16 mouse cellular contexts compared by ENCODE assay signal in the genomic region with DNA sequence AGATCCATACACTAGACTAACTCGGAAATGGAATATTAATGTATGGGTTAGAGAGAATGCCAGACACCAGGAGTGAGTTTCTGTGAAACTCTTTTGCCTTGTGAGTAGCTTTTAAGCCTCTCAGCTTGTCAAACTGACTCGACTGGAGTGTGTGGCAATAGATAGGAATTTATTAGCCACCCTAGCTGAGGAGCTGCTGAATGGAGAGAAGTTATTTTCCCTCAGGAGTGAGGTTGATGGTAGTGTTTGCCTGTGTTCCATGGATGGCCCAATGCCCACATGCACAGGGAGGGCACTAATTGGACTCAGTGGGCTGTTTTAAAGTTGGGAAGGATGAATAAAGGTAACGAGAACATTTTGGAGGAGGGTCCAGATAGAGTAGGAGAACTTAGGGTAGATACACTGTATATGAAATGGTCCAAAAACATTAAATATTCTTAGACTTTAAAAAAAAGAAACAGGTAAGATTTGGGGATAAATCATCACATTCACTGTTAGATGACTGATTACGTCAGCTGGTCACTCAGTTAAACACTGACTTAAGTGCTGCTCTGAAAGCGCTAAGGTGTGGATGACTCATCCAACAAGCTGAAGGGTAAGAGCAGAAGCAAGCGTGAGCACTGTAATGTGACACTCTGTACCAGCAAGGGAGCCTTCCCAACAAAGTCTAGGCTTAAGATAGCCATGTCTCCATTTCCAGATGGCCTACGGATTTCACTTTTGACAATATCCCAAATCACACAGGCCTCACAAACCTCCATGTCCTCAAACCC.
DNase-seq lines count a peak whose midpoint lies in the region; ATAC-seq and TF ChIP-seq lines count a peak whose summit lies in the region.
"Had no signal": no experiment of that assay in that cellular context is flagged by ENCODE, and none has a peak within 500 bp of the region (broad histone marks: within the 10 kb centered on the region; RNA-seq: fewer than 3 reads in every experiment).

No protein-coding gene starts in this region.

- H3K4me1 ChIP-seq in embryonic facial prominence, embryonic 14.5 days (ENCODE audit: control insufficient read depth, insufficient read depth, low read length): no peaks in the 10 kb centered on the region
- H3K4me1 ChIP-seq in embryonic facial prominence, embryonic 10.5 days: no peaks in the 10 kb centered on the region
- no peaks in the 10 kb centered on the region for H3K4me1 ChIP-seq in midbrain, embryonic 11.5 days (ENCODE audit: control insufficient read depth, insufficient read depth, low read length)
- no peaks in the 10 kb centered on the region; the same call in 1 of the 2 replicates for H3K4me1 ChIP-seq in midbrain, postnatal 0 days (ENCODE audit: insufficient read depth, low read length)
- H3K4me1 ChIP-seq: hindbrain, embryonic 12.5 days had no signal

- no peak for DNase-seq in embryonic facial prominence, embryonic 14.5 days (ENCODE audit: low spot score)
- no peak for DNase-seq in embryonic facial prominence, embryonic 10.5 days (ENCODE audit: low spot score)
- DNase-seq in midbrain, embryonic 11.5 days (ENCODE audit: low spot score, missing footprints): peak; percentile 45
- DNase-seq in midbrain, postnatal 0 days (ENCODE audit: low spot score): no peak
- peak; percentile 19 for DNase-seq in fibroblast of lung, adult 2 months (ENCODE audit: low read depth)
- DNase-seq in heart, postnatal 4 days: no peak
- no peak for DNase-seq in spleen, postnatal 36 days (ENCODE audit: low spot score in 2 of 2)
- DNase-seq: cerebellum, adult 11-12 months; gastrocnemius, postnatal 25 days; kidney, adult 18-20 months; right cerebral cortex, adult 18-20 months; thymus, postnatal 14 days had no signal

- H3K36me3 ChIP-seq in embryonic facial prominence, embryonic 14.5 days (ENCODE audit: control insufficient read depth, insufficient read depth, low read length): no peaks in the 10 kb centered on the region
- no peaks in the 10 kb centered on the region for H3K36me3 ChIP-seq in embryonic facial prominence, embryonic 10.5 days (replicated peaks)
- no peaks in the 10 kb centered on the region for H3K36me3 ChIP-seq in midbrain, embryonic 11.5 days (ENCODE audit: control insufficient read depth, insufficient read depth, low read length)
- H3K36me3 ChIP-seq in midbrain, postnatal 0 days (ENCODE audit: insufficient read depth, low read length): no peaks in the 10 kb centered on the region
- H3K36me3 ChIP-seq: hindbrain, embryonic 12.5 days had no signal

- TF ChIP-seq CTCF in midbrain, postnatal 0 days (IDR thresholded peaks at IDR 0.05): no peak

- H3K9ac ChIP-seq in embryonic facial prominence, embryonic 14.5 days (ENCODE audit: low read depth, low read length): no peak overlapping the region
- H3K9ac ChIP-seq in midbrain, embryonic 11.5 days (ENCODE audit: low read length): no peak overlapping the region
- H3K9ac ChIP-seq in midbrain, postnatal 0 days (replicated peaks; ENCODE audit: low read length, poor library complexity, severe bottlenecking): no peak overlapping the region
- H3K9ac ChIP-seq: hindbrain, embryonic 12.5 days had no signal

- no peaks in the 10 kb centered on the region for H3K9me3 ChIP-seq in embryonic facial prominence, embryonic 14.5 days (ENCODE audit: control insufficient read depth, low read length)
- H3K9me3 ChIP-seq in embryonic facial prominence, embryonic 10.5 days: no peaks in the 10 kb centered on the region
- no peaks in the 10 kb centered on the region for H3K9me3 ChIP-seq in midbrain, embryonic 11.5 days (ENCODE audit: control insufficient read depth, low read length)
- no peaks in the 10 kb centered on the region for H3K9me3 ChIP-seq in midbrain, postnatal 0 days (ENCODE audit: low read length)
- H3K9me3 ChIP-seq: hindbrain, embryonic 12.5 days; megakaryocyte, embryonic 14.5 days had no signal

- H3K27ac ChIP-seq in embryonic facial prominence, embryonic 14.5 days (replicated peaks; ENCODE audit: low read depth, low read length): no peak overlapping the region
- H3K27ac ChIP-seq in embryonic facial prominence, embryonic 10.5 days (replicated peaks): no peak overlapping the region
- no peak overlapping the region for H3K27ac ChIP-seq in midbrain, embryonic 11.5 days (ENCODE audit: low read depth, low read length)
- no peak overlapping the region for H3K27ac ChIP-seq in midbrain, postnatal 0 days (ENCODE audit: low read depth, low read length)
- H3K27ac ChIP-seq: hindbrain, embryonic 12.5 days; layer of hippocampus, adult 2 months had no signal

- no peak overlapping the region for H3K4me2 ChIP-seq in embryonic facial prominence, embryonic 14.5 days (ENCODE audit: low read depth, low read length)
- H3K4me2 ChIP-seq in midbrain, embryonic 11.5 days: no peak overlapping the region
- H3K4me2 ChIP-seq in midbrain, postnatal 0 days (ENCODE audit: low read depth, low read length, poor library complexity, severe bottlenecking): no peak overlapping the region
- H3K4me2 ChIP-seq: hindbrain, embryonic 12.5 days had no signal

- no peak overlapping the region for H3K4me3 ChIP-seq in embryonic facial prominence, embryonic 14.5 days (ENCODE audit: low read depth, low read length)
- no peak overlapping the region for H3K4me3 ChIP-seq in embryonic facial prominence, embryonic 10.5 days
- no peak overlapping the region for H3K4me3 ChIP-seq in midbrain, embryonic 11.5 days (ENCODE audit: low read depth, low read length)
- no peak overlapping the region for H3K4me3 ChIP-seq in midbrain, postnatal 0 days (ENCODE audit: low read depth, low read length)
- H3K4me3 ChIP-seq: hindbrain, embryonic 12.5 days; layer of hippocampus, adult 2 months; megakaryocyte, embryonic 14.5 days had no signal

- no peaks in the 10 kb centered on the region for H3K27me3 ChIP-seq in embryonic facial prominence, embryonic 14.5 days (replicated peaks; ENCODE audit: control insufficient read depth, insufficient read depth, low read length)
- H3K27me3 ChIP-seq in embryonic facial prominence, embryonic 10.5 days (replicated peaks; ENCODE audit: low read depth, poor library complexity, severe bottlenecking): no peaks in the 10 kb centered on the region
- no peaks in the 10 kb centered on the region for H3K27me3 ChIP-seq in midbrain, embryonic 11.5 days (ENCODE audit: control insufficient read depth, insufficient read depth, low read length)
- no peaks in the 10 kb centered on the region for H3K27me3 ChIP-seq in midbrain, postnatal 0 days (ENCODE audit: insufficient read depth, low read length)
- H3K27me3 ChIP-seq: hindbrain, embryonic 12.5 days; megakaryocyte, embryonic 14.5 days had no signal

- ATAC-seq in embryonic facial prominence, embryonic 14.5 days (ENCODE audit: low read depth): 0 out of 2 replicates have a peak, but pooled peaks have one; percentile 37
- ATAC-seq in midbrain, embryonic 11.5 days (ENCODE audit: low FRiP score): no peak
- no peak for ATAC-seq in midbrain, postnatal 0 days (ENCODE audit: low FRiP score)
- peak; percentile 67 for ATAC-seq in neutrophil, adult 5-6 weeks (ENCODE audit: extremely low read depth, insufficient number of reproducible peaks, low FRiP score, poor library complexity, severe bottlenecking)

- WGBS in embryonic facial prominence, embryonic 14.5 days: 74% methylated on average over 7 of the region's 7 CpGs
- WGBS in embryonic facial prominence, embryonic 10.5 days: 91% methylated on average over 7 of the region's 7 CpGs
- 83% methylated on average over 7 of the region's 7 CpGs for WGBS in midbrain, embryonic 11.5 days
- WGBS in midbrain, postnatal 0 days: 92% methylated on average over 7 of the region's 7 CpGs

Comparison
In these comparisons a context has a peak if more than half of its experiments do, and no peak if none do; other contexts are left out.
1. DNase-seq: peak in midbrain, embryonic 11.5 days (single experiment) and fibroblast of lung, adult 2 months (single experiment); none in embryonic facial prominence, embryonic 14.5 days (single experiment), embryonic facial prominence, embryonic 10.5 days (single experiment), midbrain, postnatal 0 days (single experiment), heart, postnatal 4 days (single experiment) and spleen, postnatal 36 days (0 of 2).
2. ATAC-seq: peak in embryonic facial prominence, embryonic 14.5 days (single experiment) and neutrophil, adult 5-6 weeks (single experiment); none in midbrain, embryonic 11.5 days (single experiment) and midbrain, postnatal 0 days (single experiment).